Mouse (Mus musculus) frontal cortex, postnatal 14 days (tissue): Measurements from ENCODE around the gene Tdrd7.

Experiments
- DNase-seq, 2 experiments: peaks; one replicate each; pipeline ENCODE4 v3.0.0; 2022; ENCODE audit warnings: low spot score in 2 of 2

Gene Tdrd7

DNA sequence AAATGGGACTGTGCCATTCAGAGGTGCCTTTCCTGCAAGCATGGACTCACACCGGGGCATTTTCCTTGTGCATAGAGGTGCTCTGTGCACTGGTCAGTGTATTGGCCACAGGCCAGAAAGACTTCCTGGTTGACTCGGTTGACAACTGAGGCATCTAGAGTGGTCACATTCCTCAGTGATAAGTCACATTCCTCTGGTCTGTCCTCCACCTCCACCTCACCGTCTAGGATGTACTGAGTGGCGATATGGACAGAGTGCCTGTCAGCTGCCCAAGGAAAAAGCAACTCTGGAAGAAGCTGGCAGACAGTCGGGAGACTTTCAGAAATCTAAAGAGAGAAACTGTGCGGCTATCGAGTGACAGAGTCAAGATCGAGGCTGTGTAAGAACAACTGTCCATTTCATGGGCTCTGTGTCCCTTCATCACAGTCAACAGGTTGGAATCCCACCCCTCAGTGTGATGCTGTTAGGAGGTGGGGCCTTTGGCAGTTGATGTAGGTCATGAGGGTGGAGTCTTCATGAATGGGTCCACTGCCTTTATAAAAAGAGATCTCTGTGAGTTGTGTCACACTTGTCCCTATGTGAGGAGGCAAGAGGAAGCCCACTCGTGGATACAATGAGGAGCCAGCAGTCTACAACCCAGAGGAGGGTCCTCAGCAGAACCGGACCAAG lies at the start of gene Tdrd7:
Tdrd7 (plus strand) TSS at position 564 of the 669 bp plus-strand sequence.
- DNase-seq: no peak

DNA sequence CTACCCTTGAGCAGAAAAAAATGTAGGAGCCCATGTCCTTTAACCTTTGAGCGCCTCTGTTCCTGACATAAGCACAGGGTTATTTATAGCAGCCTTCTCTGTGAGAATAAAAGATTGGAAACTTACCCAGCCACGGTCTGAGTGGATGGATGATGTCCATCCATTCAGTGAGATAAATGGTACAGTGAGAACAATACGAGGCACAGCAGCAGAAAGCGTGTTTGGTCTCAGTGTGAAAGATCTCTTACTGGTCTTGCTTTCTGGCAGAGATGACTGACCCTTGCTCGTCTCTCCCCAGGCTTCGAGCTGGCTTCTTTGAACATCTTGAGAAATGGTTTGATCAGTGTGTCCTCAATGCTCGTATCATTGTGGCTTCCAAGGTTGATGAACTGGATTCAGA lies 48.0 kb upstream of the Tdrd7 start:
- no peak for DNase-seq

DNA sequence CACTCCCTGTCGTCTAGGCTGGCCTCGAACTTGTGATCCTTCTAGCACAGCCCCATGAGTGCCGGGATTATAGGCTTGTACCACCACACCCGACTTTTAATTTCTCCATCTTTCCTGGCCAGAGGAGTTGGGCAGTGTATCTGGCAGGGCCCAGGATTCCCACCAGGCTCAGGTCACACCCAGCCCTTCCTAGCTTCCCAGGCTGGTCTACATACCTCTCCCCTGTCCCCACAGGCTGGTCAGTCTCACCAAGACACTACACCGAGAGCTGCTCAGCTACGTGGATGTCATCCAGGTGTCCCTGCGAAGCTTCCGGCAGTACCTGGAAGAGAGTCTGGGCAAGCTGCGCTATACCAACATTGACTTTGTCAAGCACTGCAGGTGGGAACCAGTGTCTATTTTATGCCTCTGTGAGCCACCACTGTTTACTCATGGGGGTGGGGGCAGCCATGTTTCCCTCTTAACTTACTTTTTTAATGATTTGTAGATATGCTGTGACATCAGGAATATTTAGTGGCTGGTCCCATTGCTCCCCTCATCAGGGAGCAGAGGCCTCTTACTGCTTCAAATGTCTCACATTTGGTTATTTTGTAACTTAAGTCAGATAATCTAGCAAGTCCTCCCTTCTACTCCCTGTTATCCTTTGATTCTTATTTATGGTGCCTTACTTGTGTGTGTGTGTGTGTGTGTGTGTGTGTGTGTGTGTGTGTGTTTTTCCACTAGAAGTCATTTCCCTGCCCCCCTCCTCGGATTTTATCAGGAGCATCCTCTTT lies 43.3 kb upstream of the Tdrd7 start:
- no peak for DNase-seq

DNA sequence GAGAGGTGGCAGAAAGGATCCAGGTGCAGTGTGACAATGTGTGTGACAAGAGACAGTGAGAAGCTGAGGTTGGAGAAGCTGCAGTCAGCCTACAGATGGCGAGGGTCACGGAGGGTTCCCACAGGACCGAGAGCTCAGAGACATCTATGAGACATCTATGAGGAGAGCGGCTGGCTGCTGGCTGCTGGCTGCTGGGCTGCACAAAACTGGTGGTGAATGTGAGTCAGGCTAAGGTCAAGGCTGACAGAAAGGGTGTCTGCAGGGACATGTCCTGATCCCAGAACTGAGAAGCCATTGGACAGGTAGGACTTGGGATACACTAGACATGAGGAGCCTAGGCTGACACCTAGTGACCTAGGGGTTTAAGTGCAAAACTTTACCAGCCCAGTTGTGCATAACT lies 41.1 kb upstream of the Tdrd7 start:
- no peak for DNase-seq

DNA sequence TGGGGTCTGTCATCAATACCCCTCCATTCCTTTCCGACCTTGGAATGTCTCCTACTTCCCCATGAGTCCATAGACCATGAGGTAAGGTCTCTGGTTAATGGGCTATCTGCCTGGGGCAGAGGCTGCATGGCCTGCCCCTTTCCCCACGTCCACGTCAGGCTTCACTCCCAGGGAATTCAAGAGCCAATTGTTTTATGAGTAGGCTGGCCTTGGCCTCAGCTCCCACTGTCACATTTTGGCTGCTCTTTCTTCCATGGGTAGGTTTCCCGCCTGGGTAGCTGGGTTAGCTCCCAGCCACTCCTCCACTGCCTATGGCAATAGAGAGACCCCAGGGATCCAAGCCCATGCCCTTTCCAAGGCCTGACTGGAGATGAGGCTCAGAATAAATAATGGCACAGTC lies 36.6 kb upstream of the Tdrd7 start:
- DNase-seq: no peak

DNA sequence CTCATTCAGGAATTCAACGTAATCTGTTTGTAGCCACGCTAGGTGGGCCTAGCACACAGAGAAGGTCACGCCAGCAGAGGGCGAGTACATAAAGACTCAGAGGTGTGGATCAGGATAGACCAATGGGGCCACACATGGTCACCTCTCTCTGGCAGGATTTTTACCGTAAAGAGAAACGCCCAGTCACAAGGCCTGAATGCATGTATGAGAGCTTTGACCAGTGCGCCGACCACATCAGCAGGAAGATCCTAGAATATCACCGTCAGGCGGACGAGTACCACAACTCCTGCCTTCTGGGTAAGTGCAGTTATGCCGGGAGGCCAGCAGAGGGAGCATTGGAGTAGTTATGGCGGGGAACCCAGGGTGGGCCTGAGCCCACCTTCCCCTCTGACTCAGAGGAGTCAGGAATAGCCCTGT lies 23.5 kb upstream of the Tdrd7 start:
- peak in 1 of 2 experiments; percentile 30 for DNase-seq

DNA sequence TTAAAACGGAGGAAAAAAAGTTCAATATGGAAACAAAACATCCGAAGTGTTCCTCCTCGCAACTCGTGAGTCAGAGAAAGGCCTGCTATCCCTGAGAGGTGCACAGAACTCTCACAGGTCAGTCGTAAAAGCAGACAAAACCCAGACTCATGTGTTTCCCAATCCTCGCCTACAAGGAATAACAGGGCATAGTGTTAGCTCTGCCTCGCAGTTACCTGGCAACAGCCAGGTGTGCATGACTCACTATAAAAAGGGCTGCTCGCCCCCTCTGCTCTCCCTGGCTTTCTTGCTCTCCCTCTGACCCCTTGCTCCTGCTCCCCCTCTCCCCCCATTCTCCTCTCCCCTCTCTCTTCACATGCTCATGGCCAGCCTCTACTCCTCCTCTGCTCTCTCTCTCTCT lies 17.4 kb upstream of the Tdrd7 start:
- no peak for DNase-seq

DNA sequence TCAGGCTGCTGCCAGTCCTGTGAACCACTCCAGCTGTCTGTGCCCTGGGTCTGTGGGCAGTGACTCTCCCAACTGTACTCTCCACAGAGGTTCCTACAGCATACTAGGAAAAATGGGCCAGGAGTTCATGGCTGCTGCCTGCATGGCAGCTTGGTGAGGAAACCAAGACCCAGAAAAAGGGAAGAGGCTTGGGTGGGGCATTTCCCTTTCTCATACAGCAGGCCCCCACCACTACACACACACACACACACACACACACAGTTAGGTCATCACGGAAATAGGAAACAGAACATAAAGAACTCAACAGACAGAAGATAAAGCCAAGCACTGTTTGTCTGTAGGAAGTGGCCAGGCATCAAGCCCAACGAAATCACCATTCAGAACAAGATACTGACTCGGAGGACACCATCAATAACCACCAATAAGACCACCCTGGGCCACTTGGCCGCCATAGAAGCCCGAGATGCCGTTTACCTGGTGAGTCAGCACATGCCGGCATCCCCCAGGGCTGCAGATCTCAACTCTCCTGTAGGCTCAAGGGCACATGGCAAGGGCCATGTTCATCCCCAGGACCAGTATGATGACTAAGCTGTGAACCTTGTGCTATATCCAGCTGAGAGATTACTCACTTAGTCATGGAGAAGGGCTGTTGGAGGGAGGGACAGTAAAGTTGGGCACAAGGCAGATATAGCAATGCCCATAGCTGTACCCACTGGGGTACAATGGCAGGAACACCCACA lies 15.9 kb upstream of the Tdrd7 start:
- no peak for DNase-seq

DNA sequence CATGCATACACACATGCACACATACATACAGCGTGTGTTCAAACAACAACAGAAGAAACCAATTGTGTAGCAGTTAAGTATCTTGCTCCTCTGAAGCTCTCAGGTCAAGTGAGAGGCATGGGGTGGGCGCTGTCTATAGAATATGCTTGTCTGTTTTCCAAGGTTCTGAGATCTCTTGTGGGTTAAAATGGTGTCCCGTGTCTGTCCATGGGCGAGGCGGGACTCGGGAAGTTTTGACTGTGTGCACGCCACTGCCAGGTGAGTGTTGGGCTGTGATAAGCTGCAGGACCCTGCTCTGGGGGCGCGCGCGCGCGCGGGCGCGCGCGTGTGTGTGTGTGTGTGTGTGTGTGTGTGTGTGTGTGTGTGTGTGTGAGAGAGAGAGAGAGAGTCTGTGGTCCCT lies 13.3 kb upstream of the Tdrd7 start:
- no peak for DNase-seq

DNA sequence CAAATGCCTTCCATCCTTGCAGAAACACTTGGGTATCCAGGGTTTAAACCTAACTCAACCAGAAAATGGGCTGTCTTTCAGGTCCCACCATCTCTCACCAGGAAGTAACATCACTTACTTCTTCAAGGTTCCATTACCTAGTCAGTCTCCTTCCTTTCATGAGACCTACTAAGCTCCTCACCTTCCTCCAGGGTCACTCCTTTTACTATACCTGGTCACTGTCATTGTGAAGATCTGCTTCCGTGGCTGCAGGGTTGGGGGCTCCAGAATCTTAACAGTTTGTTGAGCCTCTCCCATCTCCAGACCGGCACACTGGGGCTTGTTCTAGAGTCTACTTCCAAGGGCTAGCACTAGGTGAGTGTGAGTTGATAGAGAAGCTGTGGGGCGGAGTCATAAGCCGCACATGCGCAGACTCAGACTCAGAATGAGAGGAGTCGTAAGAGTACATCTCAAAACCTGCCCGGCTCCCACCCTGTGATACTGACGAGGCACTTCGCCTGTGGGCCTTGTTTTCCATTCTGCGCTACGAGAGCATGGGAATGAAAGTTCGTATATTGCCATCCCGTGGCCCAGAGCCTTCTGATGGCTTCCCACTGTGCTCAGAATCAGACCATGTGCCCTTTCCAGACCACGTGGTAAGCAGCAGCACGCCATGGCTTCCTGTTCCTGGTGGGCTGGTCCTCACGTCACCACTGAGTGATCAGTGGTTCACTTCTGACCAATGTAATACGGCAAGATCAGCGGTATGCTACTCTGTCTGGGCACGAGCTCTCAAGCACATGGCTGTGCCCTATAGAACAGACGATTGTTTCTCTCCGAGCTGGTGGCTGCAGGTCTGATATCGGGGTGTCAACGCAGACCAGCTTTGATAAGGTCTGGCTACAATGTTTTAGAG lies 11.9 kb upstream of the Tdrd7 start:
- DNase-seq: no peak

DNA sequence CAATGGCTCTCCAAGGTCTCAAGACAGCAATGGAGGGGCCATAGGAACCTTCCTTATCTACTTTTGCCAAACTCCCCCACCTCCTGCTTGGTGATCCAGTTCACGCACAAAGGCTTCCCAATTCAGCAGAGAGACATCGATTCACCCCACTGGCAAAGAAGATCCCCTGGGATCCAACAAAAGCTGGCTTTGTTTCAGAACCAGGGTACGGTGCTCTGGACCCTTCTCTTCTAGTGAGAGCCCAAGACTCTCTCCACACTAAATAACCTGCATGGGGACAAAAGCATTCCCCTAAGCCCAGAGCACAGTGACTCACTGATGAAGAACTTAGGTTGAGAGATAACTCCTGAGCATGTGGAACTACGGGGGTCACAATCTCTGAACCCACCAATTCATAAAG lies 9.9 kb upstream of the Tdrd7 start:
- DNase-seq: no peak

DNA sequence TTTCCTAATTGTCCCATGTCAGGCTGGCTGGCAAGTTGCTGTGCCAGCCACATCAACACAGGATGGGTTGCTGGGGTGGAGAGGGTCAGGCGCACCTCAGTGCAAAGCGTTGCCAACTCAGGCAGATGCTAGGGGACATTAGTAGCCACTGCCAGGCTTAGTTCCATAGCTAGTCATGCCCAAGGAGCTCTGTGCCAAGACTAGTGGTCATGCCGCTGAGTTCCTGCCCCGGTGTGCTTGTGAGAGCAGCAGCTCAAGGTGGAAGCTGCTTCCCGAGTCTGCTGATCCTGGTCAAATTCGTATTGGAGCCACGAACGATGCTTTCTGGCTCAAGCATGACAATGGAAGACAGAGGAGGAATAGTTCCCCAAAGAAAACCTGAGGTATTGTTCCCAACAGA lies 9.0 kb upstream of the Tdrd7 start:
- no peak for DNase-seq

DNA sequence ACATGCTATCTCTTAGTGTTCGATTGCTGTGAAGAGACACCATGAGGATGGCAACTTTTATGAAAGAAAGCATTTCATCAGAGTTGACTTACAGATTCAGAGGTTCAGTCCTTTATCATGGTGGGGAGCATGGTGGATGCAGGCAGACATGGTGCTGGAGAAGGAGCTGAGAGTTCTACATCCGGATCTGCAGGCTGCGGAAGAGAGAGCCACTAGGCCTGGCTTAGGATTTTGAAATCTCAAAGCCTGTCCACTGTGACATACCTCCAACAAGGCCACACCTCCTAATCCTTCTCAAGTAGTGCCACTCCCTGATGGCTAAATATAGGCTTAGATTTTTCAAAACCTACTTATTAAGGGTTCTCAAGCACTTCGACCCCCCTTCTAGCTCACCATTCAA lies 8.4 kb upstream of the Tdrd7 start:
- DNase-seq: no peak

DNA sequence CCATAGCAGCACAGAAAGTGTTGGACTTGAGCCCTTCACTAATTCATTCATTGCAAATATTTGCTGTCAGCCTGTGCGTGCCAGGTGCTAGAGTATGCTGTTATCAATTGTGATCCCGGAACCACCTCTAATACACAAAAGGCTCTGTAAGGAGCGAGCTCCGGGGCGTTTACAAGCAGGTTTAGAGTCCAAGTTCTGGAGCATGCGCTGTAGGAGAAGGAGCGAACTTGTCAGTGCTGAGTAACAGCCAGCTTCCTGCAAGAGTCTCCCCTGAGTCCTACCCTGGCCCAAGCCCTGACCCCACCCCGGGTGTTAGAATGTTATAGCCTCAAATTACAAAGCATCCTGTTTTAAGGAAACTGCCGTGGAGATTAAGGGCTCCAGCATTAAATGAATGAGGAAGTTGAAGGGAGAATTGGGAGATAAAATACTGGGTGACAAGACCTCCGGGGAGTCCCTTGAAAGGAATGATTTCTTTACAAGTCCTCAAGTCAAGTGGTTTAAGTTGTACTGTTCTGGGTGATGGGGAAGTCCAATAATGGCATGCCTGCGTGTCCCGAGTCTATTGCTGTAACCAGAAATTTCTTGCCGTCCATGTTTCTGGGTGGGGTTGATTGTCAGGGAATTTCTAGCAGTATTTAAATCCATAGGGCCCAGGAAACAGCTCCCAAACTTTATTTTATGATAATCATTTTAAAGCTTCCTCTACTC lies 758 bp downstream of the Tdrd7 start:
- no peak for DNase-seq

DNA sequence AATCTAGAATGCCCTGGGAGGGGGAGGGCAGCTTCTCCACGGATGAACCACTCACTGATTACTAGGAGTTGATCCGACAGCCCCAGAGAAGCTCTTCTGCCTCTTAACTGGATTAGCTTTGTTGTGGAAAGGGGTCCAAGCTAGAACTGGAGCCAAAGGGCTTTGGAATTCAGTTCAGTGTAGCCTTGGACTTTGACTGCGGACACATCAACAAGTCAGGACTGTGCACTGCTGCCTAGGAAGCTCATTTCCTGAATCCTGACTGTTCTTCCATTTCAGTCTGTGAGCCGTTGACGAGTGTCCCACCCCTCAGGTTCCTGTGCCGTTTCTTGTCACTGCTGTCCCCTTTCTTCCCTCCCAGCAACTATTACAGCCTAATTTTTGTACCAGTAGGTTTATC lies 1.6 kb downstream of the Tdrd7 start:
- DNase-seq: no peak

DNA sequence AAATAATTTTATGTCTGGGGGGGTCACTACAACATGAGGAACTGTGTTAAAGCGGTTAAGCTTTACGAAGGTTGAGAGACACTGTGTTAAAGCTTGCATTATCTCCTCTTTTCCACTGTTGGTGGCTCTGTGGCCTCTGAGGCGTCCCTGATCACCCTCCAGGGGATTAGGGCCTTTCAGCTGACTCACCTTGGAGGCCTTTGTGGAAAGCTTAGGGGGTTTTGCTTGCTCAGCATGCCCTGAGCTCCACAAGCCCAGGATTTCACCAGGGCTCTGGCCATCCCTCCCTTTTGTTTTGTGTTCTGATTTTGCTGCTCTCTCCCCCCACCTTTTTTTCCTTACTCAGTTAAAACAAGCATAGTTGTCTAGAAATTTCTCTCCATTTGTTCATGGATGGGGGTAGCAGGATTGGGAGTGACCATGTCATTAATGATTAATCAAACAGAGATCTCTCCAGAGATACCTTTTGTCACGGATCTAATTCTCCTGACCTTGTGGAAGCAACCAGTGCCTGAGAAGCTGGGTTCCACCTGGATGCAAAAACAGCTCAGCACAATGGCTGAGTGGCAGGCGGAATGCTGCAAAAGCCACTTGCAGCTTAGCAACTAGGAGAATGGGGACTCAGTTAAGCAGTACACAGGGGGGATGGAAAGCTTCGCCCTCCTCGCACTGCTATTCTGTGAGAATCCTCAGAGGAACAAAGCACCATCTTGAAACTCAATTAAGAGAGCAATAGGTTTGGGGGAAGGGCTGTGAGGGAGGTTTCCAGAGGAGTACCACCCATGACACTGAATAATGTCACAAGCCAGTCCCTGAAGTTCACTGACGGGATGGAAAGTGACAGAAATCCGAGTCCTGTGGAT lies 2.6 kb downstream of the Tdrd7 start:
- DNase-seq: peak in 1 of 2 experiments; percentile 12

DNA sequence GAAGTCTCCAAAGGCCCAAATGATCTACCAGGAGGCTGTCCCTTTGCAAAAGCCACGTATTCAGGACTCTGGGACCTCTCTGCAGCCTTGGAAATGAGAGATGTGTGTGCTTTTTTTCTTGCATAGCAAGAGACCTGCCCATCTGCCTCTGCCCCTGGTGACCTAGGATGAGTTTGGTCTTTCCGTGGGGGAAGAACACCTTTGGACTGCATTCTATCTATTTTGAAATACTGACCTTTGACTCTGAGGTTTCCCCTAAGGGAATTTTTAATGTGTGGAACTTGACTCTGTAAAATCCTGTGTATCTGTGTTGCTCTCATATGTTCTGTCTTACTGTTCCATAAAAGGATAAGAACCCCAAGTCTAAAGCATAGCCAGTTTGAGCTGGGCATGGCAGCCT lies 3.9 kb downstream of the Tdrd7 start:
- DNase-seq: no peak

DNA sequence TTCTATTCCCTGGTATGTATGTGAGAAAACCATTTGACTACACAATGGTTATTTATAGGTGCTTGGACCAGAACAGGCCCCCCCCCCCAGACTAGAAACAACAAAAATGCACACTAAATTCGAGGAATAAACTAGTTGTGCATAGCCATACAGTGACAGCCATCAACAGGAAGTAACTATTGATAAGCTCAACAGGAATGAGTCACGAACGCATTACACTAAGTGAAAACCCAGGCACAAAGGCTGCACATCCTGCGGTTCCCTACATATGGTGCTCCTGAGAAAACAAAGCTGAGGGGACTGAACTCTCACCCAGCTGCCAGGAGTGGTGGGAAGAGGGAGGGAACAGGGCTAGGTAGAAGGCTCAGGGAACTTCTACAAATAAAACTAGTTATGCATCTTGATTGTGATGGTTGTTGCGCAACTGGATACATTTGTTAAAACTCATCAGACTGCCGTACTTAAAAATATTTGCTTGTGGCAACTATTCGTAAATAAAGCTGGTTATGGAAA lies 5.0 kb downstream of the Tdrd7 start:
- DNase-seq: no peak

DNA sequence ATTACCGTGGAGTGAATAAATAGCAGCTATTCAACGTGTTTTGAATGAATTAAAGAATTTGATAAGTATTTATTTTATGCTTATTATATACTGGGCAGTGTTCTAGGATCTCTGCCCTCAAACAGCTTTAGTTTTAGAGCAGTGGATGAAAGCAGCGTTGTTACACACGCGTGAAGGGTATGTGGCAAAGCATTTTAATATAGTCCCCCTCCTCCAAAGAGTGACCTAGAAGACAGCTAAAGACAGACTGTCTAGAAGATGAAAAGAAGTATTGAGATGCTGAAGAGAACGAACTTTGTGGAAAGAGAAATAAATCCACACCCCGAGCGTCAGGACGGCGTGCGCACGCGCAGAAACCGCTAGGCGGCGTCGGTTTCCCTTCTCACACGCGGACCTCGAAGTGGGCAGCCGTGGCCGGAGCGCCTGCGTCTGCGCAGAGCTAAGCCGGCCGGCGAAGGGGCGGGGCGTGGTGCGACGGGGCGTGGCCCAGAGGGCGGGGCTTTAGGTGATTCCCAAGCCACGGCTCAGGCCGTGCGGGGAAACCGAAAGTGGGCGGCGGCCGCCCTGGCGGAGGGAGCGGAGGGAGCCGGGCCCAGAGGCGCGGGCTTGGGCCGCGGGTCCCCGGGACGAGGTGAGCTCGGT lies 6.8 kb downstream of the Tdrd7 start:
- peak; percentile 92 to 98 for DNase-seq
